Mouse (Mus musculus) heart, adult 2 months (tissue): ENCODE results near the gene Fam45a. TPM values are rescaled to one million over a fixed set of nuclear protein-coding genes. Genes with fewer than 3 reads are reported as not detected.

Experiments
- DNase-seq, 2 experiments: peaks; one replicate each; pipeline ENCODE4 v3.0.0; 2021
- H3K27ac ChIP-seq: fragments of 200-600 bp; 2 replicates; pipeline ENCODE4 v1.8.1; 2022
- H3K27me3 ChIP-seq: fragments of 200-500 bp; 2 replicates; pipeline ENCODE4 v1.6.1; 2012; ENCODE audit warnings: mild to moderate bottlenecking, low read length, inconsistent platforms, mixed read lengths; ENCODE audit not compliant: control insufficient read depth, insufficient read depth
- H3K36me3 ChIP-seq: fragments of 200-500 bp; 2 replicates; pipeline ENCODE4 v1.6.1; 2012; ENCODE audit warnings: low read length, inconsistent platforms; ENCODE audit not compliant: control insufficient read depth, insufficient read depth
- H3K4me1 ChIP-seq: fragments of 200-500 bp; 2 replicates; pipeline ENCODE4 v1.6.1; 2011; ENCODE audit warnings: low read length; ENCODE audit not compliant: control insufficient read depth, insufficient read depth
- H3K4me3 ChIP-seq: fragments of 200-600 bp; 2 replicates; pipeline ENCODE4 v1.8.1; 2022
- H3K79me2 ChIP-seq: fragments of 200-500 bp; replicated peaks from 2 replicates; pipeline ENCODE4 v1.6.1; 2012; ENCODE audit warnings: mild to moderate bottlenecking, inconsistent platforms, low read length, moderate library complexity, mixed read lengths; ENCODE audit not compliant: control insufficient read depth, insufficient read depth
- H3K9ac ChIP-seq: fragments of 200-500 bp; 2 replicates; pipeline ENCODE4 v1.6.1; 2012; ENCODE audit warnings: low read depth, mild to moderate bottlenecking, control low read depth, inconsistent platforms, low read length, mixed read lengths
- CTCF ChIP-seq: fragments of 200-600 bp; IDR thresholded peaks from 2 replicates; pipeline ENCODE4 v1.8.1; 2022; ENCODE audit warnings: antibody characterized with exemption, mild to moderate bottlenecking, moderate library complexity
- EP300 ChIP-seq: fragments of 200-500 bp; IDR thresholded peaks from 2 replicates; pipeline ENCODE4 v1.6.1; 2011; ENCODE audit warnings: low read depth, low read length, control low read depth; ENCODE audit not compliant: insufficient read depth
- POLR2A ChIP-seq: fragments of 200-500 bp; IDR thresholded peaks from 2 replicates; pipeline ENCODE4 v1.6.1; 2011; ENCODE audit warnings: mild to moderate bottlenecking, low read depth, low read length, control low read depth; ENCODE audit not compliant: insufficient read depth
- WGBS: fragments of 180-500 bp; shearing (Covaris S2); methylation state at CpG from one replicate; pipeline ENCODE4 v1.1.7; 2018; 5-methylcytosine and 5-hydroxymethylcytosine counted together
- intact Hi-C: fragments of 180-260 bp; cut with DNase I; formaldehyde crosslinking; loops from one replicate; pipeline ENCODE4 v1.15.1; 2025
- polyA plus RNA-seq: library from polyadenylated mRNA; depleted of rRNA; stranded (reverse); fragments of >200 nt; gene quantifications from 2 replicates; pipeline ENCODE4 v1.2.3, GENCODE M21; 2012
- total RNA-seq, 2 experiments: library from RNA; stranded (reverse); gene quantifications; 2 replicates each; pipeline ENCODE4 v1.2.3; 2021

The Fam45a gene
- total and polyA plus RNA-seq, 3 experiments = 8.7 to 18.9 (median 17.4) TPM

DNA sequence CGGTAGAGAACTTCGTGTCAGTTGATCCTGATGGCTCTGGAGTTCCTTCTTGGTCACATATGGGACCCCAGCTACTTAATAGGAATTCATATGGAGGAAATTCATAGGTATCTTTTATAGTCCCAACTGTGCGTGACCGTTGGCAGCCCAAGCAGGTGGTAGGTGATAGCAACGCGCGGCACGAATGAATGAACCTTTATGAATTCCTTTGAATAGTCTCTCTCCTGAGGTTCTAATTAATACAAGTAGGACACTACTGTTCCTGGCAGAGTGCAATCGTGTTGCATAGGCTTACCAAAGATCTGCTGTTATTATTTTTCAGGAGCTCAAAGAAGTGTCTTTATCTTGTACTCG, 628 bp downstream of the Fam45a start:
- H3K27me3 ChIP-seq = no peaks in the 10 kb centered on the region
- H3K79me2 ChIP-seq = no peaks in the 10 kb centered on the region
- intact Hi-C loops = no loop called here
- peak overlapping the region; percentile 86 for H3K27ac ChIP-seq
- peak overlapping the region; percentile 95 for H3K4me3 ChIP-seq
- peaks cover 7% of the 10 kb centered on the region for H3K36me3 ChIP-seq
- H3K9ac ChIP-seq = peak overlapping the region; percentile 65
- peaks cover 2% of the 10 kb centered on the region for H3K4me1 ChIP-seq
- no peak for DNase-seq
- TF ChIP-seq POLR2A = no peak
- TF ChIP-seq EP300 = no peak
- TF ChIP-seq CTCF = no peak
- WGBS = 10% methylated on average over 10 of the region's 10 CpGs

DNA sequence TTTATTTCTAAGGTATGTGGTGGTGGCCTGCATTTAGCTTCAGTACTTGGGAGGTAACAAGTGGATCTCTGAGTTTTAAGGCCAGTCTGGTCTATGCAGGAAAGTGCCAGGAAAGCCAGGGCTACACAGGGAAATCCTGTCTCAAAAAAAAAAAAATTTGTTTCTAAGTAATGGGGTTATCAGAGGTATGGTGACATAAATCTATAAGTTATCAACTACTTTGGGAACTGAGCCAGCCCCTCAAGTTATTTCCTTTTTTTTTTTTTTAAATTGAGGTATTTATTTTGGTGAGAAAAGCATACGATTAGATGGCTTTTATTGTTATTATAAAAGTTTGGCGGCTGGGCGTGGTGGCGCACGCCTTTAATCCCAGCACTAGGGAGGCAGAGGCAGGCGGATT, 1.7 kb downstream of the Fam45a start:
- peaks cover 7% of the 10 kb centered on the region for H3K36me3 ChIP-seq
- no peaks in the 10 kb centered on the region for H3K79me2 ChIP-seq
- no peaks in the 10 kb centered on the region for H3K27me3 ChIP-seq
- H3K4me3 ChIP-seq = no peak overlapping the region
- WGBS = 92% methylated on average over 6 of the region's 6 CpGs
- peaks cover 2% of the 10 kb centered on the region for H3K4me1 ChIP-seq
- intact Hi-C loops = no loop called here
- DNase-seq = no peak
- no peak overlapping the region for H3K9ac ChIP-seq
- H3K27ac ChIP-seq = no peak overlapping the region
- TF ChIP-seq EP300 (no peak), CTCF (no peak), POLR2A (no peak)

DNA sequence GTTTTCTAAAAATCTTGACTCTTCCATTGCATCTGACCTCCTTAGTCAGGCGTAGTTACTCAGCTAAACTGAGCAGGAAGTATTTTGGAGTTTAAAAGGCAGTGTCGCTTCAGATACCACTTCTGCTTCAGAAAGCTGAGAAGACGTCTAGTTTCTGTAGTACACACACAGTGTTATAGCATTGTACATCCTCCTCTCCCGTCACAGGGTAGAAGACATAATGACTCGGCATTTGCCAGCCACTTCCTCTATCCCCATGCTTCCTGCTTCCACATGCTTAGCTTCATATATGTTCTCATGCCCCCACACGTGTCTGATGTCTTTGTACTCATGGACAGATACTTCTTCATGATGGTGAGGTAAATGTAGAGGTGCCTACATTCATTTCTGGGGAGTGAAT, 7.3 kb downstream of the Fam45a start:
- H3K9ac ChIP-seq = no peak overlapping the region
- intact Hi-C loops = no loop called here
- no peak overlapping the region for H3K27ac ChIP-seq
- TF ChIP-seq POLR2A = no peak
- TF ChIP-seq CTCF = no peak
- TF ChIP-seq EP300 = no peak
- 84% methylated on average over 6 of the region's 6 CpGs for WGBS
- no peaks in the 10 kb centered on the region for H3K4me1 ChIP-seq
- peaks cover 11% of the 10 kb centered on the region for H3K36me3 ChIP-seq
- no peak for DNase-seq
- H3K27me3 ChIP-seq = no peaks in the 10 kb centered on the region
- no peak overlapping the region for H3K4me3 ChIP-seq
- no peaks in the 10 kb centered on the region for H3K79me2 ChIP-seq

GRCm38 (mm10) chr19:60837747-60838146, 26.4 kb downstream of the Fam45a start:
- no peaks in the 10 kb centered on the region for H3K79me2 ChIP-seq
- H3K36me3 ChIP-seq = peaks cover 2% of the 10 kb centered on the region; the same call in 1 of the 2 replicates
- H3K4me3 ChIP-seq = no peak overlapping the region
- 32% methylated on average over 1 of the region's 1 CpGs for WGBS
- peak; percentile 54 to 64 for DNase-seq
- TF ChIP-seq CTCF = peak; percentile 80
- 0 out of 2 replicates have a peak, but pooled peaks have one; percentile 40 for TF ChIP-seq EP300
- no peak for TF ChIP-seq POLR2A
- no peak overlapping the region for H3K27ac ChIP-seq
- no peaks in the 10 kb centered on the region for H3K4me1 ChIP-seq
- intact Hi-C loops = loop anchor here (2.0 kb wide), 1 partner anchor 259 kb away; no protein-coding TSS in a partner anchor
- H3K27me3 ChIP-seq = no peaks in the 10 kb centered on the region
- no peak overlapping the region for H3K9ac ChIP-seq

GRCm38 (mm10) chr19:60843324-60843723, 31.9 kb downstream of the Fam45a start:
- Histone ChIP-seq H3K36me3 (no peaks in the 10 kb centered on the region), H3K4me1 (no peaks in the 10 kb centered on the region), H3K79me2 (no peaks in the 10 kb centered on the region), H3K4me3 (no peak overlapping the region), H3K9ac (no peak overlapping the region), H3K27me3 (no peaks in the 10 kb centered on the region), H3K27ac (no peak overlapping the region)
- no peak for DNase-seq
- no peak for TF ChIP-seq CTCF
- no peak for TF ChIP-seq EP300
- no peak for TF ChIP-seq POLR2A
- intact Hi-C loops = no loop called here

GRCm38 (mm10) chr19:60845731-60846130, 34.3 kb downstream of the Fam45a start:
- no peak for TF ChIP-seq POLR2A
- no peak for TF ChIP-seq EP300
- TF ChIP-seq CTCF = no peak
- intact Hi-C loops = no loop called here
- no peaks in the 10 kb centered on the region for H3K79me2 ChIP-seq
- H3K27ac ChIP-seq = no peak overlapping the region
- H3K4me1 ChIP-seq = no peaks in the 10 kb centered on the region
- H3K27me3 ChIP-seq = no peaks in the 10 kb centered on the region
- no peak for DNase-seq
- no peak overlapping the region for H3K9ac ChIP-seq
- no peak overlapping the region for H3K4me3 ChIP-seq
- H3K36me3 ChIP-seq = no peaks in the 10 kb centered on the region
